Mouse (Mus musculus) heart, embryonic 14.5 days (tissue): Measurements from ENCODE around the gene Cttnbp2nl. TPM values are rescaled to one million over a fixed set of nuclear protein-coding genes. Genes with fewer than 3 reads are reported as not detected.

Source experiments
- ATAC-seq: fragments of 200-750 bp; cut with Nextera tagmentation; 2 replicates; pipeline ENCODE4 v1.8.0; 2017; ENCODE audit warnings: low read depth, moderate TSS enrichment; ENCODE audit not compliant: insufficient number of reproducible peaks, insufficient read depth, low FRiP score
- H3K27ac ChIP-seq, 2 experiments: fragments of 200-500 bp in 1 of 2; fragments of 300-500 bp in 1 of 2; sonication (generic) in 1 of 2; replicated peaks in 1 of 2; 2 replicates each; pipeline ENCODE4 v1.5.1; 2012 to 2014; ENCODE audit warnings: low read depth in 2 of 2, low read length in 2 of 2, control low read depth in 1 of 2, mild to moderate bottlenecking in 1 of 2, mixed read lengths in 1 of 2; ENCODE audit not compliant: control insufficient read depth in 1 of 2, insufficient read depth in 1 of 2
- H3K27me3 ChIP-seq: fragments of 300-500 bp; sonication (generic); 2 replicates; pipeline ENCODE4 v1.6.1; 2014; ENCODE audit warnings: mild to moderate bottlenecking, low read length, control low read depth; ENCODE audit not compliant: control insufficient read depth, insufficient read depth
- H3K36me3 ChIP-seq: fragments of 300-500 bp; sonication (generic); 2 replicates; pipeline ENCODE4 v1.6.1; 2014; ENCODE audit warnings: mild to moderate bottlenecking, control low read depth, low read length, mixed read lengths; ENCODE audit not compliant: control insufficient read depth, insufficient read depth
- H3K4me1 ChIP-seq, 2 experiments: fragments of 200-500 bp in 1 of 2; fragments of 300-500 bp in 1 of 2; sonication (generic) in 1 of 2; 2 replicates each; pipeline ENCODE4 v1.6.1; 2012 to 2014; ENCODE audit warnings: low read length in 2 of 2, control low read depth in 1 of 2, mixed read lengths in 1 of 2; ENCODE audit not compliant: control insufficient read depth in 2 of 2, insufficient read depth in 2 of 2
- H3K4me2 ChIP-seq: fragments of 300-500 bp; sonication (generic); 2 replicates; pipeline ENCODE4 v1.6.1; 2014; ENCODE audit warnings: mild to moderate bottlenecking, low read length
- H3K4me3 ChIP-seq, 2 experiments: fragments of 200-500 bp in 1 of 2; fragments of 300-500 bp in 1 of 2; sonication (generic) in 1 of 2; 2 replicates each; pipeline ENCODE4 v1.5.1; 2012 to 2014; ENCODE audit warnings: low read length in 2 of 2, mild to moderate bottlenecking in 2 of 2, control low read depth in 1 of 2, low read depth in 1 of 2, moderate library complexity in 1 of 2; ENCODE audit not compliant: control insufficient read depth in 1 of 2, insufficient read depth in 1 of 2
- H3K9ac ChIP-seq: fragments of 300-500 bp; sonication (generic); 2 replicates; pipeline ENCODE4 v1.6.1; 2014; ENCODE audit warnings: mild to moderate bottlenecking, low read length
- H3K9me3 ChIP-seq: fragments of 300-500 bp; sonication (generic); 2 replicates; pipeline ENCODE4 v1.6.1; 2016; ENCODE audit warnings: low read length, control low read depth; ENCODE audit not compliant: control insufficient read depth
- WGBS: fragments of 180-500 bp; shearing (Covaris S2); extraction: QIAGEN DNeasy Blood & Tissue Kit; methylation state at CpG from one replicate; pipeline ENCODE4 v1.1.7; 2014; 5-methylcytosine and 5-hydroxymethylcytosine counted together
- polyA plus RNA-seq: library from polyadenylated mRNA; unstranded; fragments of >200 nt; fragmentation: Nextera tagmentation; extraction: Ambion mirVana; gene quantifications from 2 replicates; pipeline ENCODE4 v1.2.1, GENCODE M21; 2014

Gene Cttnbp2nl
- polyA plus RNA-seq, 1 experiment from 2014 or later: 22.8 TPM

DNA sequence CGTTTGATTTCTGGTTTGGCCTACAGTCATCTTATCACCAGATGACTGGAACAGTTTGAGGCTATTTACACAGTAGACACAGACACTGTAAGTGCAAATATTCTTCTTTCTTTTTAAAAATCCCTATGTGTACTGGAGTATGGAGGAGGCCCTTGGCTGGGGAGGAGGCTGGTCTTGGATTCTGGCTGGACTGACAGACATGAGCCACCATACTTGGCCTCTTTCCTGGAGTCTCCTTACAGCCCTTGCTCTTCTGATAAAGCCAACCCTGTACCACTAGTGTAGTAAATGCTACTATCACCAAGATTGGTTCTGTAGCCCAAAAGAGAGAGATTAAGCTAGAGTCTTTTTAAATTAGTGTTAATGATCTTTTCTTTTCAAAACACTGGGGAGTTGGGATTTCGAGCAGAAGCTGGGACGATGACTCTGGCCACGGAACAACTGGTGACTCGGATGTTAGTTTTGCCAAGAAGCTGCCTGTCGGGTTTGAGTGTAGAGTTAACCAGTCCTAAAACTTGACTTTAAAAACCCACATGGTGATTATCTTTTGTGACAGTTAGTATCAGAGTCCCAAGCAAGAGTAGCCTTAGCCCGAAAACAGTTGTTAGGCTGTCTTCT lies 40.1 kb downstream of the Cttnbp2nl start:
- Histone ChIP-seq H3K4me2 (no peak overlapping the region), H3K27ac (peak overlapping the region in 1 of 2 experiments; percentile 19; a peak in 1 of 4 replicates), H3K9ac (no peak overlapping the region), H3K4me1 (peaks cover 13 to 42% of the 10 kb centered on the region in 2 experiments), H3K9me3 (no peaks in the 10 kb centered on the region), H3K27me3 (no peaks in the 10 kb centered on the region), H3K36me3 (peaks cover 35% of the 10 kb centered on the region), H3K4me3 (no peak overlapping the region)
- no peak for ATAC-seq
- 79% methylated on average over 7 of the region's 7 CpGs for WGBS

DNA sequence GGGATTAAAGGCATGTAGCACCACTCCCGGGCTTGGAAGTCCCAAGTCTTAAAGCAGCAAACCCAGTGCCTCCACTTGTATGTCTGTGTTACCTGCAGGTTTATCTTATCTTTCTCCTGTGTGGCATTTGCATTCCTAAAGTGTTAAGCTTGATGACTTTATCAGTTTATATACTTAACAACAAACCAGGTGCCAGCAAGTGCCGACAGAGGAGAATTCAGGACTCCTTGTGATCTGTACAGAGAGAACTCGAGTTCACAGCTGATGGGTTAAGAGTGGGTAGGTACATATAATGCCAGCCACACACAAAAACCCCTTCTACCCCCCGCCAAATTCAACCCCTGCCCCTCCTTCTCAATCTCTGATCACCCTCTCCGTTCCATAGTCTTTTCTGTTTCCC lies 41.1 kb downstream of the Cttnbp2nl start:
- Histone ChIP-seq H3K36me3 (peaks cover 44% of the 10 kb centered on the region), H3K4me2 (no peak overlapping the region), H3K9me3 (no peaks in the 10 kb centered on the region), H3K9ac (no peak overlapping the region), H3K27me3 (no peaks in the 10 kb centered on the region), H3K27ac (0 out of 4 replicates have a peak overlapping the region, but pooled peaks of 1 of the 2 experiments have one; percentile 3), H3K4me3 (no peak overlapping the region), H3K4me1 (peaks cover 8 to 33% of the 10 kb centered on the region in 2 experiments)
- WGBS: 48% methylated on average over 5 of the region's 5 CpGs
- no peak for ATAC-seq

DNA sequence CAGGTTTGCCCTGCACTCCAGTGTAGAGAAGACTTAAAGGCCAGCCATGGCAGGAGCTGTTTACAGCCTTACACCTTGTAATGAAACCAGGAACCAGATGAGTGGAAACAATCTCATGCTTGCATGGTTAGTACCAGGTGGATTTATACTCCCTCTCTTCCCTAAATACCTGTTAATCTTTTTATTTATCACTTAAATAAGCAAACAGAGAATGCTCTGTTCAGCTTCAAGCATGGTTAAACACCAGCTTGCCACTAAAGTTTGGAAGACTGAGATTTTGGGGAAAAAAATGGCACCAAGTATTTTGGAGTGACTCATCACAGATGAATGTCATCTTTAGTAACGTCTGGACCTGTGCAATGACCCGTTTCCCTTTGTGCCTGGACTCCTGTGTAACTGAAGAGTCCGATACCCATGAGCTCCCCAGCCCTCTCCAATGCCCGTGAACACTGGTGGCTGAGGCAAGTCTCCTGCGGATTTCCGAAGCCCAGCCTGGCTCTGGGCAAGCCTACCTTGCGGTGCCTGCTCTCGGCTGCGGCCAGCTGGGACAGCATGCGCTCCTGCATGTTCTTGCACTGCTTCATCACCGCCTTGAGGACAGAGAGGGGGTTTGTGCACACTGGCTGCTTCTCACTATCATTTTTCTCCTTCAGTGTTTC lies 42.1 kb downstream of the Cttnbp2nl start:
- ATAC-seq: no peak
- Histone ChIP-seq H3K4me1 (peaks cover 8 to 22% of the 10 kb centered on the region in 2 experiments), H3K4me2 (no peak overlapping the region), H3K36me3 (peaks cover 55% of the 10 kb centered on the region), H3K9ac (no peak overlapping the region), H3K27me3 (no peaks in the 10 kb centered on the region), H3K4me3 (no peak overlapping the region), H3K27ac (no peak overlapping the region), H3K9me3 (no peaks in the 10 kb centered on the region)
- 87% methylated on average over 11 of the region's 11 CpGs for WGBS

DNA sequence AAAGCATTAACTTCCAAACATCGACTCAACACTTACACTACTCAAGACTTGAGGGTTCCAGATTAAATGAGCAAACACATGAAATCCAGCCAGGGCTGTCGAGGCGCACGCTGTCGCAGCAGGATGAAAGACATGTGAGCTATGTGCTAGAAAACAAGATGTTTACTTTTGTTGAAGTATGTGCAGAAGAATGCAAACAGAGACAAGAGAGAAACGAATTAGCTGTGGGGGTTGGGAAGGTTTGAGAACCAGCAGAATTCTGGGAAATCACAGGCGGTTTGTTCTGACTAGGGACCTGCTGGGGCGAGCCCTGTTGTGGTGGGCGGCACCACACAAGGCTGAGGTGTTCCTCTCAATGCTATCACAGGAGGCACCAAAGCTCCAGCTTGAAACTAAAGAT lies 44.9 kb downstream of the Cttnbp2nl start:
- no peaks in the 10 kb centered on the region for H3K27me3 ChIP-seq
- H3K27ac ChIP-seq: no peak overlapping the region
- no peak for ATAC-seq
- no peak overlapping the region for H3K4me2 ChIP-seq
- H3K9me3 ChIP-seq: no peaks in the 10 kb centered on the region
- 83% methylated on average over 9 of the region's 9 CpGs for WGBS
- peaks cover 3 to 13% of the 10 kb centered on the region in 2 experiments; a peak in 2 of 4 replicates for H3K4me1 ChIP-seq
- H3K9ac ChIP-seq: no peak overlapping the region
- H3K4me3 ChIP-seq: no peak overlapping the region
- peaks cover 83% of the 10 kb centered on the region for H3K36me3 ChIP-seq

DNA sequence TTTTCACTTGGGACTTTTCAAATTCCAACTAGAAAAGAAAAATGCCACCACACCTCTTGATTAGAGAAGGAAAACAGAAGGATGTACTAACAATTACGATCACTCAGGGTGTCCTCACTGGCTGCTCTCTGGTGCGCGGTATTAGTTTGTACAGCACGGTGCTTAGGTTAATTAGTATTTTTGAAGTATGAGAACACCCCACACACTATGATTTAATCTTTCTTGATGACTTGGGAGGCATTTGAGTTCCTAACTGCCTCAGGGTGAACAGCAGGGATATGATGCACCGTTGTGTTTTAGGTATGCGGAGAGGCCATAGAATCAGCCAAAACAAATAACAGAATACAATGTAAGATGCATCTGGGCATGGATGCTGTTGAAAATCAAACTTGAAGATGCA lies 46.8 kb downstream of the Cttnbp2nl start:
- Histone ChIP-seq H3K27me3 (no peaks in the 10 kb centered on the region), H3K9me3 (no peaks in the 10 kb centered on the region), H3K4me3 (no peak overlapping the region), H3K36me3 (peaks cover 90% of the 10 kb centered on the region), H3K4me1 (peaks cover 5 to 8% of the 10 kb centered on the region in 2 experiments), H3K9ac (no peak overlapping the region), H3K27ac (no peak overlapping the region), H3K4me2 (no peak overlapping the region)
- no peak for ATAC-seq
- 92% methylated on average over 6 of the region's 6 CpGs for WGBS

DNA sequence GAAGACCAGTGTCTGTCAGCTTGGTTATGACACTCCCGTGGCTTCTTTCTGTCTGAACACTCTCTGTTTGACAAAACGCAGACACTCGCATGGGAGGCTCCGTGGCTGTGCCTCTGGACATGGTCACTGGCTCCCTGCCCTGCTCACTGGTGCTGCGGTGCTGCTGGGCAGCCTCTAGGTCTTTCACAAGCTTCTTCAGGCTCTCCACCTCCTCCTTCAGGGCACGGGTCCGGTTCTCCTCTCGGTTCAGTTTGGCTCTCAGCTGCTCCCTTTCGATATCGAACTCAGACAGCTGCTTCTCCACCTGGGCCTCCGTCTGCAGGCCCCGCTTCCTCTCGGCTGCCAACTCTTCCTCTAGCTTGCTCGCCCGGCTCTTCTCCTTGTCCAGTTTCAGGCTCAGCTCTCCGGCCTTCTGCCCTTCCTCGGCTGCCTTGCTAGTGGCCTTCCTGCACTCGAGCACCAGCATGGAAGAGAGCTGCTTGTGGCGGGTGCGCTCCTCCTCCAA lies 47.3 kb downstream of the Cttnbp2nl start:
- H3K27ac ChIP-seq: no peak overlapping the region
- H3K4me3 ChIP-seq: no peak overlapping the region
- 85% methylated on average over 20 of the region's 20 CpGs for WGBS
- H3K27me3 ChIP-seq: no peaks in the 10 kb centered on the region
- H3K36me3 ChIP-seq: peaks cover 87% of the 10 kb centered on the region
- H3K9ac ChIP-seq: no peak overlapping the region
- H3K4me1 ChIP-seq: peaks cover 7 to 13% of the 10 kb centered on the region in 2 experiments
- no peaks in the 10 kb centered on the region for H3K9me3 ChIP-seq
- no peak for ATAC-seq
- no peak overlapping the region for H3K4me2 ChIP-seq

DNA sequence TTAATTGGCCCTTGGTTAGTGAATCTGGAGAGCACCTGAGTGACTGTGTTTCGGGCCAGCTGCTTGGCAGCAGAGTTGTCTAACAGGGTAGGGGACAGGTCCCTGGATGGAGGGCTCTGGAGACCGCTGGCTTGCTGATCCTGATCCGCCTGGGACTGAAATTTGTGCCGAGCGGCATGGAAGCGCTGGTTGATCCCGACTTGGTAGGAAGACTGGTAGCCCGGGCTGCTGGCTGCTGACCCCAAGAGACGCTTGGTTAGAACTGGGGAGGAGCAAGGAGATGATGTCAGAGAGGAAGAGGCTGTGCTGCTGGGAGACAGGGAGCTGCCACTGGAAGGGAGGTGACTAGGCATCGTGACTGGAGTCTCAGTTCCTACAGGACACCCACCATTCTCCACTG lies 47.9 kb downstream of the Cttnbp2nl start:
- H3K27me3 ChIP-seq: no peaks in the 10 kb centered on the region
- WGBS: 88% methylated on average over 10 of the region's 10 CpGs
- no peak overlapping the region for H3K9ac ChIP-seq
- H3K9me3 ChIP-seq: no peaks in the 10 kb centered on the region
- no peak overlapping the region for H3K4me3 ChIP-seq
- peaks cover 7 to 19% of the 10 kb centered on the region in 2 experiments for H3K4me1 ChIP-seq
- no peak overlapping the region for H3K27ac ChIP-seq
- H3K4me2 ChIP-seq: no peak overlapping the region
- peaks cover 81% of the 10 kb centered on the region for H3K36me3 ChIP-seq
- ATAC-seq: no peak
